Comparison of ENCODE assay signal across 8 mouse cellular contexts in genomic region chr9:108808163-108808665, GRCm38 (mm10). TPM values are rescaled to one million over a fixed set of nuclear protein-coding genes. Genes with fewer than 3 reads are reported as not detected.
DNase-seq lines count a peak whose midpoint lies in the region; ATAC-seq and TF ChIP-seq lines count a peak whose summit lies in the region.

TSS of gene Nckipsd (plus strand) at chr9:108808368.

- H3K27me3 ChIP-seq in Patski = no peaks in the 10 kb centered on the region
- no peaks in the 10 kb centered on the region for H3K27me3 ChIP-seq in hindbrain, embryonic 12.5 days
- no peaks in the 10 kb centered on the region for H3K27me3 ChIP-seq in lung, postnatal 0 days (replicated peaks; ENCODE audit: insufficient read depth, low read length)

- no peak for TF ChIP-seq CTCF in Patski (IDR thresholded peaks at IDR 0.05)
- peak; percentile 81 for TF ChIP-seq CTCF in lung, postnatal 0 days (IDR thresholded peaks at IDR 0.05)

- peak within 1 kb of the TSS; percentile 86 for H3K9ac ChIP-seq in hindbrain, embryonic 12.5 days
- peak within 1 kb of the TSS; percentile 66 for H3K9ac ChIP-seq in lung, postnatal 0 days (replicated peaks; ENCODE audit: low read depth)

- peaks cover 11% of the 10 kb centered on the region for H3K4me1 ChIP-seq in hindbrain, embryonic 12.5 days
- peaks cover 5% of the 10 kb centered on the region; the same call in 1 of the 2 replicates for H3K4me1 ChIP-seq in lung, postnatal 0 days (ENCODE audit: insufficient read depth, low read depth, low read length)

- WGBS in hindbrain, embryonic 12.5 days = under 1% methylated on average over 54 of the region's 62 CpGs
- WGBS in lung, postnatal 0 days = under 1% methylated on average over 57 of the region's 62 CpGs

- CTCF ChIA-PET in Patski (lab: Charles Lee) = interaction anchor here (1.2 to 2.3 kb wide), 5 partner anchors 10 to 54 kb away, joined by 3 to 6 read pairs (median 5); no protein-coding TSS in a partner anchor

- H3K27ac ChIP-seq in hindbrain, embryonic 12.5 days = peak within 1 kb of the TSS; percentile 60
- peak within 1 kb of the TSS; percentile 44; the same call in 1 of the 2 replicates for H3K27ac ChIP-seq in lung, postnatal 0 days (ENCODE audit: low read length)

- peak within 1 kb of the TSS; percentile 78 for H3K4me3 ChIP-seq in hindbrain, embryonic 12.5 days
- H3K4me3 ChIP-seq in lung, postnatal 0 days (ENCODE audit: low read depth, low read length) = peak within 1 kb of the TSS; percentile 75

- peaks cover 60% of the 10 kb centered on the region for H3K36me3 ChIP-seq in hindbrain, embryonic 12.5 days
- peaks cover 38% of the 10 kb centered on the region for H3K36me3 ChIP-seq in lung, postnatal 0 days (ENCODE audit: insufficient read depth, low read length)

- peak; percentile 85 for ATAC-seq in Patski
- ATAC-seq in hindbrain, embryonic 12.5 days (ENCODE audit: low FRiP score) = peak; percentile 84
- peak; percentile 92 for ATAC-seq in lung, postnatal 0 days

- no peak for TF ChIP-seq EP300 in lung, postnatal 0 days (IDR thresholded peaks at IDR 0.05)

- no peak for DNase-seq in Patski (ENCODE audit: low read depth, low spot score)
- peak; percentile 99 for DNase-seq in cerebellum, postnatal 14 days
- peak; percentile 83 to 94 for DNase-seq in frontal cortex, postnatal 14 days (ENCODE audit: low spot score in 2 of 2)
- peak; percentile 97 to 98 for DNase-seq in layer of hippocampus, postnatal 10 days (ENCODE audit: low spot score in 2 of 2)
- peak; percentile 90 for DNase-seq in lung, postnatal 0 days (ENCODE audit: low spot score)
- DNase-seq in ovary, postnatal 10 days (ENCODE audit: low spot score) = peak; percentile 94
- DNase-seq in thymus, postnatal 10 days (ENCODE audit: low spot score in 2 of 2) = peak; percentile 88 to 99

- in situ Hi-C loops in Patski (cut with MboI; ENCODE audit: low pct_unique_long_range_greater_than_20kb) = no loop called here

- H3K9me3 ChIP-seq in hindbrain, embryonic 12.5 days (replicated peaks) = no peaks in the 10 kb centered on the region
- no peaks in the 10 kb centered on the region for H3K9me3 ChIP-seq in lung, postnatal 0 days (ENCODE audit: low read length)

- H3K4me2 ChIP-seq in hindbrain, embryonic 12.5 days (replicated peaks) = peak within 1 kb of the TSS; percentile 74
- H3K4me2 ChIP-seq in lung, postnatal 0 days (replicated peaks; ENCODE audit: low read depth, low read length) = peak within 1 kb of the TSS; percentile 97

- POLR2A ChIA-PET in Patski (lab: Charles Lee) = no interaction called here

RNA-seq across cellular contexts. Expression of gene Nckipsd, which starts in this region (rescaled TPM):
- polyA plus RNA-seq in Patski (2021) = 15.9 TPM
- 20.2 and 23.3 TPM in 2 replicates for polyA plus RNA-seq in hindbrain, embryonic 12.5 days (2016; fragmentation: Nextera tagmentation; extraction: Ambion mirVana)
- total RNA-seq in layer of hippocampus, postnatal 10 days (2021) = 10 to 100 TPM; 40.7 to 43.4 TPM
- 10.9 and 14.2 TPM in 2 replicates for polyA plus RNA-seq in lung, postnatal 0 days (2015; fragmentation: Nextera tagmentation; extraction: Ambion mirVana)
